Mouse (Mus musculus) c-Kit-positive CD71-positive TER-119-positive erythroid progenitor cells, embryonic 14.5 days (primary cell): Measurements from ENCODE around the gene Ubb.

Experiments
- DNase-seq: peaks from one replicate; pipeline ENCODE4 v3.0.0-alpha.2; 2013; ENCODE audit warnings: low spot score

Ubb gene

DNA sequence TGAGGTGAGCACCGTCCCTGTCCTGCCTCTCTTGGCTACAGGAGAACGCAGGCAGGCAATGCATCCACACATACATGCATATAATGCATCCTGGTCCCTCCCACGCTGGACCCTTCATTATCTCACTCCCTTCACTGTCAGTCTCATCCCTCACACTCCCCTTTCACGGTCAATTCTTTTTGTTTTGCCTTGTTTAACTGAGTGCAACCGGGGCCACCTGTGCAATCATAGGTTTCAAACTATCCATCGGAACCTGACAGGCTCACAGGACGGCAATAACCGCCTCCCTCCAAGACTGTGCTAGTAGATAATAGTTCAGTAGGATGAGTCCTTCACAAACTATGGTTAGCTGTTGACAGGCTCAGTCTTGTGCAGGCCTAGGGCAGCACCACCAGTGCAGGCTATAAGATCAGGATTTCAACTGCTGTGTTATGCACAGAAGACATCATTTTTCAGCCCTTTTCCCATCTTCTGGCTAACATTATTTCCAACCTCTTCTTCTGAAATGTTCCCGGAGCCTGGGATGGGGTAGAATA is 33.8 kb downstream of the Ubb start:
- no peak for DNase-seq

DNA sequence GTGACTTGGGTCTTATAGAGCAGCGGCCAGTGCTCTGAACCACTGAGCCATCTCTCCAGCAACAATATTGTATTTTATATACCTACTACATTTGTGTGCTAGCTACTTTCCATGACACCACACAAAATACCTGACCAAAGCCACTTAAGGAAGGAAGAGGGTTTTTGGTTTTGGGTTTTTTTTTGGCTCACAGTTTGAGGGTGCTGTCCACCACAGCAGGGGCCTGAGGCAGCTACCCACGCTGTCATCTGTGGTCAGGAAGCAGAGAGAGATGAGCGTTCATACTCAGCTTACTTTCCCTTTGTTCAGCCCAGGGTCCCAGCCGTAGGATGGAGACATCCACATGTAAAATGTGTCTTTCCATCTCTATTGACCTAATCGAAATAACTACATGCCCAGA is 36.1 kb downstream of the Ubb start:
- DNase-seq = no peak

DNA sequence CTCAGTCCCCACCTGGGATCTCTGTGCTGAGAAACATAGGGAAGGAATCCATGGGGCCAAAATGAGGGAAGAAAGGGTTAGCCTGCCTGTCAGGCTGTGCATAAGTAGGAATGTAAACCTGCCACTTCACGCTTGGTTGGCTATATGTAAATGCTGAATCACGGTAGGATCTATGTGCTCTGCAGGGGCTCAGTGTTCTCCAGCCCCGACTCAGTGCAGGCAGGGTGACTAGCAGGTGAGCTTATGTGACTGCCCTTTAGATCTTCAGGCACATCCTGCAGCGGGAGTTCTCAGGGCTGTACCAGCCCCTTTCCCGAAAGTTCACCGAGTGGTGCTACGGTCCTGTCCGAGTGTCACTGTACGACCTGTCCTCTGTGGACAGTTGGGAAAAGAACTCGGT is 38.4 kb downstream of the Ubb start:
- DNase-seq = no peak

DNA sequence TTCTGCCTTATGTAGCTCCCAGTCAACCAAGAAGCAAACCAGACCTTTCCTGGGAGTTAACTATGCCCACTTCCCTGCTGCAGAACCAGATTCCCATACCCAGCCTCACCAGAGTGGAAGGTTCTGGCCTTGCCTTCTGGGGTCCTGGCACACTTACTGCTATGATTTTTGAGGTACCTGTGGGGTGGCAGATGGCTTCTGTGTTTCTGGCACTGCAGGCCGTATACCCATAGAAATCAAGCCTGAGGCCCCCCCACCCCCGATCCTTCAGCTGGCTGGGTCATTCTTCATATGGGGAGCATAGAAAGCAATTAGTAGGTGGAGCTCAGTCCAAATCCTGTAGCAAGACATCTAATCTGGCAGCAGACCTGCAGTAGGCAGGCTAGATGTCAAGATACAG is 40.1 kb downstream of the Ubb start:
- no peak for DNase-seq

DNA sequence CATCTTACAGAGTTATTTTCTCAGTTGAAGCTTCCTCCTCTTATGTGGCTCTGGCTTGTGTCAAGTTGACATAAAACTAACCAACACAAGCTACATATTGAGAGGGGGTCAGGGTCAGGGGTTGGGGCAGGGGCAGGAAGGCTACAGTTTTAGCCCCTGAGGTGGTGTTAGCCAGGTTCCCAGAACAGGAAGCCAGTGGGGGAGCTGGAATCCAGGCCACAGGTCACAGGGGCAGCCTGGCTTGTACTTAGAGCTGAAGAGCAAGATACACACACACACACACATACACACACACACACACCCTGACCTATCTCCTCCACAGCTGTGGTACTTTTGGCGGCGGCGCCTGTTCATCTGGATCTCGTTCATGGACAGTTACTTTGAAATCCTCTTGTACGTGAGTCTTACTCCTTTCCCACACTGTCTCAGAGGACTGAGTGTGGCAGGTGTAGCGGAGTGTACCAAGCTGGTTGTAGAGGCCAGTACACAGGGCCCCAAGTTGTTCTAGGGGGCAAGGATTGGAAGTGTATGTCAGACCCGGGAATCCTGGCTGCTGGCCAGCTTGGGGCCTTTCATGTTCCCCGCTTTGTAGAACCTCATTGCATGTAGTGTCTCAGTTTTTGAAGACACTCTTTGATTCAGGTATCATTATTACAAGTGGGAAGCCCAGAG is 41.1 kb downstream of the Ubb start:
- no peak for DNase-seq

DNA sequence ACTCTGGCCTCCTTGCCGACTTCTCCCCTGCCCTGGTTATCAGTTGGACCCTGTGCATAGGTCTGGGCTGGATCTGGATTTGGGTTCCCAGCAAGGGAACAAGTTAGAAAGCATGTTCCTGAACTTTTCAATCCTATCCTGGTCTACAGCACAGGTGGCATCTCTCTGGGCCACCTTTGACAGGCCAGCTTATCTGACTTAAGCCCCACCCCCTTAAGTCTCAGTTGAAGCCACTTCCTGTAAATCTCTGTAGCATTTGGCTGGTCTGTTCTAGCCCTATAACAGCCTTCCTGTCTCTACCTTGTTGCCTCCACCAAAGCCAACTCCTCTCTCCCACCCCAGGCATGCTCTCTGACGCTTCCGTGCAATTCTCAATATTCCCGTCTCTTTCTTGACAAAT is 47.6 kb downstream of the Ubb start:
- DNase-seq = no peak

DNA sequence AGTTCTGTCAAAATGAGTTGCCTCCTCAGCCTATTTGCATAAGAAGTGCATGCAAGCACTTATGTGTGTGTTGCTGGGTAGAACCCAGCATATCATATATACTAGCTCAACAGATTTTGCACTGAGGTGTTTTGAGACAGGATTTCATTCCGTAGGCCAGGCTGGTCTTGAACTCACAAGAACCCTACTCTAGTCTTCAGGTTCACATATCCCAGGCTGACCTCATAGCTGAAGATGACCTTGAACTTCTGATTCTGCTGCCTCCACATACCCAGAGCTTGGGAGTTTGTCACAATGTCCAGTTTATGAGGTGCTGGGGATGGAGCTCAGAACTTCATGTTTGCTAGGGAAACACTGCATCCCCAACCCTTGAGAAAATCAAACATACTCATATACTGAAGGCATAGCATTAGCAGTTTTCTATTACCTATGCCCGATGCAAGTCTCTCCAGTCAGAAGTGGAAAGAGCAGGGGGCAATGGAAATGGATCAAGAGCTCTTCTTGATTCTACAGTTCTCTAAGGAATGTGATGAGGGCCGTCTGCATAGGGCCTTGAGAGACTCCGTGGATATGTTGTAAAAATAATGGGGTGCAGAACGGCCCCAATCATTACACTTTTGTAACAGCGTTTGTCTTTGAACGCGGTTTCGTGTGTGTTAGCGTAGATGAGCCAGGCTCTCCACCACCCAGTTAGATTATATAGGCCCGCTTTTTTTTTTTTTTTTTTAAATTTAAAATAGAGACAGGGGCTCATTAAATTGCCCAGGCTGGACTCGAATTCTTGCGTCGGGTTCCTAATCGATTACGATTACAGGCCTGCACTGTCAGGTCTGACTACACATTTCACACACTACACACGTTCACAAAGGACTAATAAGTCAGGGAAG is 51.0 kb downstream of the Ubb start:
- no peak for DNase-seq
